Mouse (Mus musculus) stomach, postnatal 0 days (tissue): ENCODE measurements around the gene Lck. TPM values are rescaled to one million over a fixed set of nuclear protein-coding genes. Genes with fewer than 3 reads are reported as not detected.

Experiments
- ATAC-seq: fragments of 200-750 bp; cut with Nextera tagmentation; 2 replicates; pipeline ENCODE4 v1.8.0; 2017; ENCODE audit not compliant: low FRiP score, low TSS enrichment
- DNase-seq: peaks from one replicate; pipeline ENCODE4 v3.0.0-alpha.2; 2016; ENCODE audit warnings: low spot score
- H3K27ac ChIP-seq: fragments of 300-500 bp; sonication (generic); replicated peaks from 2 replicates; pipeline ENCODE4 v1.5.1; 2014; ENCODE audit warnings: mild to moderate bottlenecking, control low read depth
- H3K27me3 ChIP-seq: fragments of 300-500 bp; sonication (generic); 2 replicates; pipeline ENCODE4 v1.6.1; 2014; ENCODE audit warnings: low read length; ENCODE audit not compliant: control insufficient read depth, insufficient read depth
- H3K36me3 ChIP-seq: fragments of 300-500 bp; sonication (generic); 2 replicates; pipeline ENCODE4 v1.6.1; 2014; ENCODE audit warnings: low read length, mixed read lengths; ENCODE audit not compliant: control insufficient read depth, insufficient read depth
- H3K4me1 ChIP-seq: fragments of 300-500 bp; sonication (generic); replicated peaks from 2 replicates; pipeline ENCODE4 v1.6.1; 2014; ENCODE audit warnings: antibody characterized with exemption; ENCODE audit not compliant: control insufficient read depth, insufficient read depth
- H3K4me2 ChIP-seq: fragments of 300-500 bp; sonication (generic); replicated peaks from 2 replicates; pipeline ENCODE4 v1.6.1; 2014; ENCODE audit warnings: low read depth, mild to moderate bottlenecking, control low read depth, moderate library complexity
- H3K4me3 ChIP-seq: fragments of 300-500 bp; sonication (generic); 2 replicates; pipeline ENCODE4 v1.5.1; 2014; ENCODE audit warnings: low read depth, low read length, control low read depth
- H3K9ac ChIP-seq: fragments of 300-500 bp; sonication (generic); 2 replicates; pipeline ENCODE4 v1.6.1; 2014; ENCODE audit warnings: mild to moderate bottlenecking, low read length, control low read depth, mixed read lengths
- H3K9me3 ChIP-seq: fragments of 300-500 bp; sonication (generic); 2 replicates; pipeline ENCODE4 v1.6.1; 2016; ENCODE audit warnings: low read length; ENCODE audit not compliant: control insufficient read depth
- CTCF ChIP-seq: IDR thresholded peaks from 2 replicates; pipeline ENCODE4 v1.5.1; 2016; ENCODE audit warnings: antibody characterized with exemption, low read depth, mild to moderate bottlenecking, moderate library complexity
- EP300 ChIP-seq: optimal IDR thresholded peaks from 2 replicates; pipeline ENCODE3; 2016; ENCODE audit warnings: antibody characterized with exemption
- WGBS: fragments of 180-500 bp; shearing (Covaris S2); extraction: QIAGEN DNeasy Blood & Tissue Kit; methylation state at CpG from one replicate; pipeline ENCODE4 v1.1.7; 2014; 5-methylcytosine and 5-hydroxymethylcytosine counted together
- polyA plus RNA-seq: library from polyadenylated mRNA; unstranded; fragments of >200 nt; fragmentation: Nextera tagmentation; extraction: Ambion mirVana; gene quantifications from 2 replicates; pipeline ENCODE4 v1.2.1, GENCODE M21; 2015

The Lck gene
- polyA plus RNA-seq, 1 experiment from 2014 or later: 1.9 TPM

- H3K36me3 ChIP-seq: no peaks in the 10 kb centered on the region
- no peak overlapping the region for H3K4me2 ChIP-seq
- no peaks in the 10 kb centered on the region for H3K9me3 ChIP-seq
- no peak for TF ChIP-seq CTCF
- no peak for TF ChIP-seq EP300
- H3K27ac ChIP-seq: no peak overlapping the region
- WGBS: 73% methylated on average over 13 of the region's 13 CpGs
- H3K4me3 ChIP-seq: no peak overlapping the region
- DNase-seq (no peak), ATAC-seq (no peak)
- H3K9ac ChIP-seq: no peak overlapping the region
- no peaks in the 10 kb centered on the region for H3K4me1 ChIP-seq
- no peaks in the 10 kb centered on the region for H3K27me3 ChIP-seq
These were observed 977 bp downstream of the Lck start for GRCm38 (mm10) chr4:129572236-129573092.

- WGBS: 66% methylated on average over 8 of the region's 8 CpGs
- Histone ChIP-seq H3K4me3 (no peak overlapping the region), H3K4me1 (no peaks in the 10 kb centered on the region), H3K27me3 (no peaks in the 10 kb centered on the region), H3K9me3 (no peaks in the 10 kb centered on the region), H3K4me2 (no peak overlapping the region), H3K27ac (no peak overlapping the region), H3K9ac (no peak overlapping the region), H3K36me3 (no peaks in the 10 kb centered on the region)
- TF ChIP-seq EP300: no peak
- no peak for TF ChIP-seq CTCF
- ATAC-seq (no peak), DNase-seq (no peak)
These were observed 1.8 kb downstream of the Lck start for GRCm38 (mm10) chr4:129571551-129572084.

- WGBS: 77% methylated on average over 6 of the region's 6 CpGs
- H3K9me3 ChIP-seq: no peaks in the 10 kb centered on the region
- no peak for DNase-seq
- H3K4me3 ChIP-seq: no peak overlapping the region
- H3K4me2 ChIP-seq: no peak overlapping the region
- no peak overlapping the region for H3K27ac ChIP-seq
- no peaks in the 10 kb centered on the region for H3K36me3 ChIP-seq
- H3K9ac ChIP-seq: no peak overlapping the region
- no peaks in the 10 kb centered on the region for H3K4me1 ChIP-seq
- TF ChIP-seq EP300: no peak
- no peak for TF ChIP-seq CTCF
- no peak for ATAC-seq
- H3K27me3 ChIP-seq: no peaks in the 10 kb centered on the region
These were observed 3.4 kb downstream of the Lck start for GRCm38 (mm10) chr4:129570028-129570427.

- H3K27ac ChIP-seq: no peak overlapping the region
- DNase-seq (no peak), ATAC-seq (no peak)
- H3K4me2 ChIP-seq: no peak overlapping the region
- TF ChIP-seq CTCF (no peak), EP300 (no peak)
- no peaks in the 10 kb centered on the region for H3K27me3 ChIP-seq
- no peak overlapping the region for H3K9ac ChIP-seq
- no peak overlapping the region for H3K4me3 ChIP-seq
- 92% methylated on average over 7 of the region's 7 CpGs for WGBS
- H3K4me1 ChIP-seq: no peaks in the 10 kb centered on the region
- no peaks in the 10 kb centered on the region for H3K36me3 ChIP-seq
- H3K9me3 ChIP-seq: no peaks in the 10 kb centered on the region
These were observed 5.1 kb downstream of the Lck start for GRCm38 (mm10) chr4:129568366-129568765.

GRCm38 (mm10) chr4:129565139-129565538 is 8.3 kb downstream of the Lck start:
- H3K4me2 ChIP-seq: no peak overlapping the region
- no peaks in the 10 kb centered on the region for H3K27me3 ChIP-seq
- no peak for ATAC-seq
- H3K4me3 ChIP-seq: no peak overlapping the region
- no peaks in the 10 kb centered on the region for H3K9me3 ChIP-seq
- H3K4me1 ChIP-seq: no peaks in the 10 kb centered on the region
- H3K36me3 ChIP-seq: no peaks in the 10 kb centered on the region
- 74% methylated on average over 6 of the region's 6 CpGs for WGBS
- no peak for DNase-seq
- H3K27ac ChIP-seq: no peak overlapping the region
- no peak overlapping the region for H3K9ac ChIP-seq
- TF ChIP-seq CTCF (no peak), EP300 (no peak)

GRCm38 (mm10) chr4:129563718-129564117 is 9.7 kb downstream of the Lck start:
- ATAC-seq: peak; percentile 84
- Histone ChIP-seq H3K27me3 (no peaks in the 10 kb centered on the region), H3K9ac (no peak overlapping the region), H3K27ac (no peak overlapping the region), H3K4me2 (no peak overlapping the region), H3K9me3 (no peaks in the 10 kb centered on the region), H3K4me3 (no peak overlapping the region), H3K36me3 (no peaks in the 10 kb centered on the region), H3K4me1 (no peaks in the 10 kb centered on the region)
- DNase-seq: peak; percentile 61
- no peak for TF ChIP-seq EP300
- 21% methylated on average over 8 of the region's 8 CpGs for WGBS
